ENCODE assay signal across 10 mouse cellular contexts in genomic region chr9:45663386-45664315, GRCm38 (mm10).
DNase-seq lines count a peak whose midpoint lies in the region; ATAC-seq and TF ChIP-seq lines count a peak whose summit lies in the region.
"Had no signal": no experiment of that assay in that cellular context is flagged by ENCODE, and none has a peak within 500 bp of the region (broad histone marks: within the 10 kb centered on the region; RNA-seq: fewer than 3 reads in every experiment).

No protein-coding gene starts in this region.

- H3K9ac ChIP-seq in liver, embryonic 11.5 days (ENCODE audit: low read depth, low read length): no peak overlapping the region

- peak; percentile 14 for DNase-seq in lung, postnatal 10 days
- no peak for DNase-seq in lung, adult 2 months
- DNase-seq in layer of hippocampus, adult 8-10 months (ENCODE audit: low spot score in 2 of 2): peak; percentile 68 to 82
- DNase-seq in midbrain, embryonic 10.5 days (ENCODE audit: low spot score): no peak
- peak; percentile 74 for DNase-seq in telencephalon, adult 2 months (ENCODE audit: low read depth, low spot score)
- no peak for DNase-seq in adrenal gland, postnatal 36 days
- no peak for DNase-seq in liver, embryonic 11.5 days (ENCODE audit: low spot score)
- DNase-seq in thymus, postnatal 0 days (ENCODE audit: low spot score): no peak

- H3K36me3 ChIP-seq in midbrain, embryonic 10.5 days: no peaks in the 10 kb centered on the region
- no peaks in the 10 kb centered on the region for H3K36me3 ChIP-seq in liver, embryonic 11.5 days (ENCODE audit: control insufficient read depth, insufficient read depth, low read length)

- H3K27me3 ChIP-seq in midbrain, embryonic 10.5 days (ENCODE audit: low read depth, poor library complexity, severe bottlenecking): no peaks in the 10 kb centered on the region
- H3K27me3 ChIP-seq in liver, embryonic 11.5 days (replicated peaks; ENCODE audit: control insufficient read depth, insufficient read depth, low read length): no peaks in the 10 kb centered on the region; the same call in 1 of the 2 replicates

- H3K27ac ChIP-seq in midbrain, embryonic 10.5 days (replicated peaks): peak overlapping the region; percentile 84
- H3K27ac ChIP-seq in liver, embryonic 11.5 days (ENCODE audit: low read depth, low read length): no peak overlapping the region
- H3K27ac ChIP-seq: kidney, postnatal 0 days had no signal

- no peak overlapping the region for H3K4me2 ChIP-seq in liver, embryonic 11.5 days

- H3K9me3 ChIP-seq in midbrain, embryonic 10.5 days (replicated peaks): no peaks in the 10 kb centered on the region
- no peaks in the 10 kb centered on the region for H3K9me3 ChIP-seq in liver, embryonic 11.5 days (ENCODE audit: control insufficient read depth, low read length)

- no peak for ATAC-seq in liver, embryonic 11.5 days (replicated peaks; ENCODE audit: low FRiP score)

- H3K4me1 ChIP-seq in lung, adult 2 months (ENCODE audit: control insufficient read depth, insufficient read depth, low read length): no peaks in the 10 kb centered on the region
- H3K4me1 ChIP-seq in midbrain, embryonic 10.5 days: peaks cover 52% of the 10 kb centered on the region
- no peaks in the 10 kb centered on the region for H3K4me1 ChIP-seq in liver, embryonic 11.5 days (replicated peaks; ENCODE audit: control insufficient read depth, insufficient read depth, low read length)

- WGBS in lung, adult 2 months: 62% methylated on average over 16 of the region's 16 CpGs
- 61% methylated on average over 16 of the region's 16 CpGs for whole genome bisulfite sequencing in midbrain, embryonic 10.5 days
- WGBS in liver, embryonic 11.5 days: 60% methylated on average over 16 of the region's 16 CpGs

- no peak overlapping the region for H3K4me3 ChIP-seq in lung, adult 2 months (replicated peaks; ENCODE audit: extremely low read depth, low read depth, low read length)
- no peak overlapping the region for H3K4me3 ChIP-seq in midbrain, embryonic 10.5 days
- no peak overlapping the region for H3K4me3 ChIP-seq in liver, embryonic 11.5 days (ENCODE audit: low read depth, low read length)
- H3K4me3 ChIP-seq: erythroblast, embryonic 14.5 days had no signal

- TF ChIP-seq POLR2A in lung, adult 2 months (IDR thresholded peaks at IDR 0.05; ENCODE audit: borderline replicate concordance, extremely low read depth, low read depth, low read length): no peak

- TF ChIP-seq CTCF in lung, adult 2 months (IDR thresholded peaks at IDR 0.05; ENCODE audit: insufficient read depth, low read length): no peak

Comparison
In these comparisons a context has a peak if more than half of its experiments do, and no peak if none do; other contexts are left out.
1. DNase-seq: peak in lung, postnatal 10 days (single experiment), layer of hippocampus, adult 8-10 months (2 of 2) and telencephalon, adult 2 months (single experiment); none in lung, adult 2 months (single experiment), midbrain, embryonic 10.5 days (single experiment), adrenal gland, postnatal 36 days (0 of 2), liver, embryonic 11.5 days (single experiment) and thymus, postnatal 0 days (single experiment).